Mouse (Mus musculus) frontal cortex, postnatal 36 days (tissue): ENCODE results near the gene Cldn3.
A peak's percentile ranks its signal among the peaks of the same experiment; 100 is the strongest.

Experiments
- DNase-seq, 2 experiments: peaks; one replicate each; pipeline ENCODE4 v3.0.0; 2022; ENCODE audit warnings: low spot score in 2 of 2

The Cldn3 gene

GRCm38 (mm10) chr5:134965852-134966821 lies 19.9 kb upstream of the Cldn3 start:
- peak in 1 of 2 experiments; percentile 13 for DNase-seq

GRCm38 (mm10) chr5:134967164-134967944 lies 18.7 kb upstream of the Cldn3 start:
- no peak for DNase-seq

- no peak for DNase-seq
Observed at GRCm38 (mm10) chr5:134970671-134971070, 15.3 kb upstream of the Cldn3 start.

GRCm38 (mm10) chr5:134973081-134973480 lies 12.9 kb upstream of the Cldn3 start:
- DNase-seq, result no peak

GRCm38 (mm10) chr5:134973526-134973925 lies 12.5 kb upstream of the Cldn3 start:
- no peak for DNase-seq

GRCm38 (mm10) chr5:134974294-134974693 lies 11.7 kb upstream of the Cldn3 start:
- no peak for DNase-seq

- DNase-seq, result no peak
Observed at GRCm38 (mm10) chr5:134974921-134975320, 11.1 kb upstream of the Cldn3 start.

GRCm38 (mm10) chr5:134976164-134976563 lies 9.8 kb upstream of the Cldn3 start:
- no peak for DNase-seq

GRCm38 (mm10) chr5:134976577-134977250 lies 9.3 kb upstream of the Cldn3 start:
- no peak for DNase-seq

- DNase-seq, result no peak
Observed at GRCm38 (mm10) chr5:134977837-134978236, 8.2 kb upstream of the Cldn3 start.

- DNase-seq, result no peak
Observed at GRCm38 (mm10) chr5:134981149-134981548, 4.9 kb upstream of the Cldn3 start.

- DNase-seq, result no peak
Observed at GRCm38 (mm10) chr5:134983111-134983510, 2.9 kb upstream of the Cldn3 start.

- DNase-seq, result no peak
Observed at GRCm38 (mm10) chr5:134983771-134984170, 2.2 kb upstream of the Cldn3 start.

GRCm38 (mm10) chr5:134986298-134987268 lies 569 bp downstream of the Cldn3 start:
- DNase-seq, result no peak

- no peak for DNase-seq
Observed at GRCm38 (mm10) chr5:134989166-134989565, 3.2 kb downstream of the Cldn3 start.

GRCm38 (mm10) chr5:134989741-134990140 lies 3.7 kb downstream of the Cldn3 start:
- no peak for DNase-seq

GRCm38 (mm10) chr5:134992566-134992965 lies 6.6 kb downstream of the Cldn3 start:
- DNase-seq, result no peak

GRCm38 (mm10) chr5:134998359-134998758 lies 12.3 kb downstream of the Cldn3 start:
- DNase-seq, result no peak

- DNase-seq, result no peak
Observed at GRCm38 (mm10) chr5:134999797-135000196, 13.8 kb downstream of the Cldn3 start.

- no peak for DNase-seq
Observed at GRCm38 (mm10) chr5:135000751-135001150, 14.7 kb downstream of the Cldn3 start.

- no peak for DNase-seq
Observed at GRCm38 (mm10) chr5:135001309-135001708, 15.3 kb downstream of the Cldn3 start.
